Mouse (Mus musculus): ENCODE measurements around the gene Hid1.

Gene Hid1

GRCm38 (mm10) chr11:115381276-115381675 lies 13.7 kb upstream of the Hid1 start:
- in situ Hi-C loops (cut with MboI; ENCODE audit: low pct_unique_long_range_greater_than_20kb in 1 of 2, low sequenced_read_pairs in 2 of 2, unreplicated experiment in 1 of 2) = no loop called here

- in situ Hi-C loops (cut with MboI; ENCODE audit: low pct_unique_long_range_greater_than_20kb in 1 of 2, low sequenced_read_pairs in 2 of 2, unreplicated experiment in 1 of 2) = no loop called here
These were observed 10.3 kb upstream of the Hid1 start for GRCm38 (mm10) chr11:115377854-115378253.

GRCm38 (mm10) chr11:115377254-115377653 lies 9.7 kb upstream of the Hid1 start:
- in situ Hi-C loops (cut with MboI; ENCODE audit: low pct_unique_long_range_greater_than_20kb in 1 of 2, low sequenced_read_pairs in 2 of 2, unreplicated experiment in 1 of 2) = no loop called here

GRCm38 (mm10) chr11:115376722-115377121 lies 9.2 kb upstream of the Hid1 start:
- in situ Hi-C loops (cut with MboI; ENCODE audit: low pct_unique_long_range_greater_than_20kb in 1 of 2, low sequenced_read_pairs in 2 of 2, unreplicated experiment in 1 of 2) = no loop called here

GRCm38 (mm10) chr11:115374695-115375425 lies 7.3 kb upstream of the Hid1 start:
- in situ Hi-C loops (cut with MboI; ENCODE audit: low pct_unique_long_range_greater_than_20kb in 1 of 2, low sequenced_read_pairs in 2 of 2, unreplicated experiment in 1 of 2) = no loop called here

GRCm38 (mm10) chr11:115373805-115374694 lies 6.5 kb upstream of the Hid1 start:
- in situ Hi-C loops (cut with MboI; ENCODE audit: low pct_unique_long_range_greater_than_20kb in 1 of 2, low sequenced_read_pairs in 2 of 2, unreplicated experiment in 1 of 2) = no loop called here

GRCm38 (mm10) chr11:115372737-115373136 lies 5.2 kb upstream of the Hid1 start:
- in situ Hi-C loops (cut with MboI; ENCODE audit: low pct_unique_long_range_greater_than_20kb in 1 of 2, low sequenced_read_pairs in 2 of 2, unreplicated experiment in 1 of 2) = no loop called here

- in situ Hi-C loops (cut with MboI; ENCODE audit: low pct_unique_long_range_greater_than_20kb in 1 of 2, low sequenced_read_pairs in 2 of 2, unreplicated experiment in 1 of 2) = no loop called here
These were observed 4.5 kb upstream of the Hid1 start for GRCm38 (mm10) chr11:115372015-115372414.

- in situ Hi-C loops (cut with MboI; ENCODE audit: low pct_unique_long_range_greater_than_20kb in 1 of 2, low sequenced_read_pairs in 2 of 2, unreplicated experiment in 1 of 2) = no loop called here
These were observed 3.8 kb upstream of the Hid1 start for GRCm38 (mm10) chr11:115371354-115371753.

- in situ Hi-C loops (cut with MboI; ENCODE audit: low pct_unique_long_range_greater_than_20kb in 1 of 2, low sequenced_read_pairs in 2 of 2, unreplicated experiment in 1 of 2) = no loop called here
These were observed 2.8 kb upstream of the Hid1 start for GRCm38 (mm10) chr11:115370368-115370767.

GRCm38 (mm10) chr11:115366706-115367394 lies 706 bp downstream of the Hid1 start:
- in situ Hi-C loops (cut with MboI; ENCODE audit: low pct_unique_long_range_greater_than_20kb in 1 of 2, low sequenced_read_pairs in 2 of 2, unreplicated experiment in 1 of 2) = no loop called here

- in situ Hi-C loops (cut with MboI; ENCODE audit: low pct_unique_long_range_greater_than_20kb in 1 of 2, low sequenced_read_pairs in 2 of 2, unreplicated experiment in 1 of 2) = no loop called here
These were observed 1.4 kb downstream of the Hid1 start for GRCm38 (mm10) chr11:115366039-115366705.

GRCm38 (mm10) chr11:115364136-115364535 lies 3.4 kb downstream of the Hid1 start:
- in situ Hi-C loops (cut with MboI; ENCODE audit: low pct_unique_long_range_greater_than_20kb in 1 of 2, low sequenced_read_pairs in 2 of 2, unreplicated experiment in 1 of 2) = no loop called here

GRCm38 (mm10) chr11:115359726-115360125 lies 7.8 kb downstream of the Hid1 start:
- in situ Hi-C loops (cut with MboI; ENCODE audit: low pct_unique_long_range_greater_than_20kb in 1 of 2, low sequenced_read_pairs in 2 of 2, unreplicated experiment in 1 of 2) = loop anchor here in 1 of 2 experiments (5.0 kb wide), 2 partner anchors 37 to 83 kb away; partner anchors contain the start of genes Trim80 and Ush1g

GRCm38 (mm10) chr11:115359293-115359692 lies 8.3 kb downstream of the Hid1 start:
- in situ Hi-C loops (cut with MboI; ENCODE audit: low pct_unique_long_range_greater_than_20kb in 1 of 2, low sequenced_read_pairs in 2 of 2, unreplicated experiment in 1 of 2) = loop anchor here in 1 of 2 experiments (5.0 kb wide), 2 partner anchors 37 to 83 kb away; partner anchors contain the start of genes Trim80 and Ush1g

- in situ Hi-C loops (cut with MboI; ENCODE audit: low pct_unique_long_range_greater_than_20kb in 1 of 2, low sequenced_read_pairs in 2 of 2, unreplicated experiment in 1 of 2) = loop anchor here in 1 of 2 experiments (5.0 kb wide), 2 partner anchors 36 to 84 kb away; partner anchors contain the start of genes Trim80 and Ush1g
These were observed 9.1 kb downstream of the Hid1 start for GRCm38 (mm10) chr11:115358468-115358867.

GRCm38 (mm10) chr11:115354183-115354582 lies 13.4 kb downstream of the Hid1 start:
- in situ Hi-C loops (cut with MboI; ENCODE audit: low pct_unique_long_range_greater_than_20kb in 1 of 2, low sequenced_read_pairs in 2 of 2, unreplicated experiment in 1 of 2) = no loop called here

- in situ Hi-C loops (cut with MboI; ENCODE audit: low pct_unique_long_range_greater_than_20kb in 1 of 2, low sequenced_read_pairs in 2 of 2, unreplicated experiment in 1 of 2) = no loop called here
These were observed 14.2 kb downstream of the Hid1 start for GRCm38 (mm10) chr11:115353375-115353774.
